Mouse (Mus musculus) cerebellum, adult 2 months (tissue): ENCODE data around the gene Abhd8. TPM values are rescaled to one million over a fixed set of nuclear protein-coding genes. Genes with fewer than 3 reads are reported as not detected.
A peak's percentile ranks its signal among the peaks of the same experiment; 100 is the strongest.

ENCODE experiments used
- DNase-seq, 2 experiments: peaks; one replicate each; pipeline ENCODE4 v3.0.0; 2021
- H3K27ac ChIP-seq: fragments of 200-500 bp; 2 replicates; pipeline ENCODE4 v1.5.1; 2012; ENCODE audit warnings: low read length, control low read depth, inconsistent platforms; ENCODE audit not compliant: insufficient read depth
- H3K27me3 ChIP-seq: fragments of 200-500 bp; 2 replicates; pipeline ENCODE4 v1.6.1; 2012; ENCODE audit warnings: inconsistent platforms, mild to moderate bottlenecking, low read length, moderate library complexity; ENCODE audit not compliant: control insufficient read depth, insufficient read depth
- H3K4me1 ChIP-seq: fragments of 200-500 bp; 2 replicates; pipeline ENCODE4 v1.6.1; 2011; ENCODE audit warnings: low read length; ENCODE audit not compliant: control insufficient read depth, insufficient read depth
- H3K4me3 ChIP-seq: fragments of 200-500 bp; replicated peaks from 2 replicates; pipeline ENCODE3; 2011; ENCODE audit warnings: mild to moderate bottlenecking, low read depth, low read length, control low read depth; ENCODE audit not compliant: insufficient read depth
- CTCF ChIP-seq: fragments of 200-500 bp; IDR thresholded peaks from 2 replicates; pipeline ENCODE4 v1.5.1; 2011; ENCODE audit warnings: low read depth, mild to moderate bottlenecking, control low read depth, low read length, moderate library complexity, borderline replicate concordance; ENCODE audit not compliant: insufficient read depth
- POLR2A ChIP-seq: fragments of 200-500 bp; IDR thresholded peaks from 2 replicates; pipeline ENCODE4 v1.6.1; 2011; ENCODE audit warnings: low read length, control low read depth, borderline replicate concordance; ENCODE audit not compliant: insufficient read depth
- WGBS: fragments of 180-500 bp; shearing (Covaris S2); methylation state at CpG from one replicate; pipeline ENCODE4 v1.1.7; 2018; 5-methylcytosine and 5-hydroxymethylcytosine counted together
- polyA plus RNA-seq: library from polyadenylated mRNA; depleted of rRNA; stranded (reverse); fragments of >200 nt; gene quantifications from 2 replicates; pipeline ENCODE4 v1.2.3, GENCODE M21; 2012

Gene Abhd8
- polyA plus RNA-seq, 1 experiment, result 392 TPM

DNA sequence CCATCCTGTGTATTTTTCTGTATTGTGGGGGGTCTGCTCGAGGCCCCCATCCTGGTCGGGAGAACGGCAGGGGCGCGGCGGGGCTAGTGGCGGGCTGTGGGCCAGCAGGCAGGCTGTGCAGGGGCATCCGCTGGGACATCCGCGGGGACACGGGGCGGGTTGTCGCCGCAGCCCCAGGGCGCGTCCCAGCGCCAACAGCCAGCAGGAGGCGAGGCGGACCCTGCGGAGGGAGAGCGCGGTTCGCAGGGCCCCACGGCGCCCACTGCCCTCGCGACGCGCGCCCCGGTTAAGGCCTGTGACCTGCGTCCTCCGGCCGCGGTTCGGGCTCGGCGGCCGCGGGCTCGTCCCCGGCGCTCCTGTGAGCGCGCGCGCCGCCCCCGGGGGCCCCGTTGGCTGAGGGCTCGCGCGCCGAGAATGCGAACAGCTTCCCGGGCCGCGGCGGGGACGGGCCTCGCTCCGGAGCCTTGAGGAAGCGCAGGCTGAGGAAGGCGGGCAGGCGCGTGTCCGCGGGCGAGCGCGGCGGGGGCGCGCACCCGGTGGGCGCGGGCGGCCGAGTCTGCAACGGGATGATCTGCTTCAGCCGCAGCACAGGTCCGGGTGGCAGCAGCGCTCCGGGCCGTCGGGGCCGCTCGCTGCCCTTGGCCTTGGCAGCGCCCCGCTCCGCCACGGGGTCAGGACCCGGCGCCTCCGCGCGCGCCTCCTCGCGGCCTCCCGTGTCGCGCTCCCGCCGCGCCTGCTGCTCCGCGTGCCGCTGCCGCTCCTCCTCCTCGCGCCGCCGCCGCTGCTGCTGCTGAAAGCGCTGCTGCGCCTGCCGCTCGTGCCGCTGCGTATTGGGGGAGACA, 12.9 kb upstream of the Abhd8 start:
- peaks cover 15% of the 10 kb centered on the region for H3K4me1 ChIP-seq
- DNase-seq, result peak; percentile 86 to 88
- H3K27me3 ChIP-seq, result no peaks in the 10 kb centered on the region
- peak overlapping the region; percentile 94 for H3K27ac ChIP-seq
- H3K4me3 ChIP-seq, result peak overlapping the region; percentile 64
- under 1% methylated on average over 104 of the region's 121 CpGs for WGBS
- peak; percentile 58 for TF ChIP-seq POLR2A
- TF ChIP-seq CTCF, result no peak

DNA sequence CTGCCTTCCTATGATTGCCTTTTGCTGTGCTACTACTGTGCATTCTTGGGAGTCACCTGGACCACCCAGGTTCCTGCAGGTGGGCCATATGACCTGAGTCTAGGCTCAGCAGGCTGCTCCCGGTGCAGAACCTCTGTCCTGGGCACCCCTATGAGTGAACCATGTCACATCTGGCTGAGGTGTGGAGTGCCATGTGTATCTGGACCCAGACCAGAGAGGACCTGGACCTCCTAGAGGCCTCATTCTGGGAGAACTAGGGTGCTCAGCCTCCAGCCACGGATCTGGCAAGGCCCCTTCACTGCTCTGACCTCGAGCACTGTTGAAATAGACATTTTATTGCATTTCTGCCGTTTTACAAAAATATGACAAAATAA, 12.2 kb upstream of the Abhd8 start:
- TF ChIP-seq CTCF, result no peak
- peak; percentile 4; the same call in 1 of the 2 replicates for TF ChIP-seq POLR2A
- Histone ChIP-seq H3K4me1 (peaks cover 19% of the 10 kb centered on the region), H3K4me3 (peak overlapping the region; percentile 60), H3K27ac (peak overlapping the region; percentile 94; the same call in 1 of the 2 replicates), H3K27me3 (no peaks in the 10 kb centered on the region)
- 9% methylated on average over 4 of the region's 4 CpGs for WGBS
- no peak for DNase-seq

DNA sequence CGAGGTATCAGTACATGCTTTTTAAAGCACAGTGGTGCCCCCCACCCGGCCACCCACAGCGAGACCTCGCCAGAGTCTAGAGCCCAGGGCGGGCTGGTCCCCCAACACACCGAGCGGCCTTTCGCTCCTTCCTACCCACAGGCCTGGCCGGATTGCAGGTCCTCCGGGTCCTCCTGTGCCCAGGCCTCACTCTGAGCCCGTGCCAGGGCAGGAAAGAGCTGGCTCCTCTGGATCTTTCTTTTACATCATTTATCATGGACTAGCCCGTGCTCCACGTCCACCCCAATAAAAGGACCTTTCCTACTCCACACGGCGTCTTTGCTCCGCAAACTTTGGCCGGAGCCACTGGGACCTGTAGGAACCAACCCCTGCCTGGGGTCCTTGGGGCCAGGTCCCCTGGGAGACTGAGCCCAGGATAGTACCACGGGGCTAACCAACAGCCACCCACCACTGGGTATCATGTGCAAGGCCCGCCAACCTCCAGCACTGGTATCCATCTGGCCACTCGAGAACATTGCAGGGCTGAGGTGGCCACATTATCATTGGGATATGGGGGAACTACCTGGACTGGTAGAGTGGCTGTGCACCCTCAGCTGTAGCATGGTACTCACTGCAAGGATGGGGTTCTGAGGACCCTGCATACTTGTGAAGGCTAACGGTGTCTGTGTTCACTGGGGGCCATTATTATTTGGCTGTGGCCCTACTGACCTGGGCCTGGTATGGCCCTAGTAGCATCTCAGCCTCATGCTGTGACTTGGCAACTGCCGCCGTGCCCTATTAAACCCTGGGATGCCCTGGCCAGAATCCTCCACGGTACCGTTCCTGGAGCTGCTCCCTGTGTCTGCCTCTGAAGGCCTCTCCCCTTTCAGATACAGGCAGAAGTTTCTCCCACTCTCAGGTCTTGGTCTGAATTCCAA, 11.6 kb upstream of the Abhd8 start:
- H3K27ac ChIP-seq, result peak overlapping the region; percentile 94
- WGBS, result 63% methylated on average over 25 of the region's 25 CpGs

DNA sequence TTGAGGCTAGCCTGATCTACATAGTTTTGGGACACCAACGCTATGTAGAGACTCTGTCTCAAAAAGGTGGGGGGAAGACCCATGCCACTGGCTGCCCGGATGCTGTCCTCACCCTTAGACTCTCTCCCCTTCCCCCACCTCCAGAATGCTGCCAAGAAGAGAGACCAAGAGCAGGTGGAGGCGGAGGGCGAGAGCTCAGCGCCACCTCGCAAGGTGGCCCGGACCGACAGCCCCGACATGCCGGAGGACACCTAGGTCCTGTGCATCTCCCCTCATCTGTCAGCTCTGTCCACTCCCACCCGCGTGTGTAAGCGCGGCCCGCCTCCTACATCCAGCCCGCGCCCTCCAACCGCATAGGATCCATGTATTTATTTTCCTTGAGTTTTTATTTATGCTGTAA, 10.9 kb upstream of the Abhd8 start:
- WGBS, result 82% methylated on average over 18 of the region's 18 CpGs

More for the DNA sequence above, 11.6 kb upstream of the Abhd8 start:
- TF ChIP-seq CTCF (no peak), POLR2A (peak; percentile 11; the same call in 1 of the 2 replicates)
- H3K27me3 ChIP-seq, result no peaks in the 10 kb centered on the region
- no peak overlapping the region for H3K4me3 ChIP-seq
- peaks cover 25% of the 10 kb centered on the region for H3K4me1 ChIP-seq
- DNase-seq, result peak; percentile 65 to 67

DNA sequence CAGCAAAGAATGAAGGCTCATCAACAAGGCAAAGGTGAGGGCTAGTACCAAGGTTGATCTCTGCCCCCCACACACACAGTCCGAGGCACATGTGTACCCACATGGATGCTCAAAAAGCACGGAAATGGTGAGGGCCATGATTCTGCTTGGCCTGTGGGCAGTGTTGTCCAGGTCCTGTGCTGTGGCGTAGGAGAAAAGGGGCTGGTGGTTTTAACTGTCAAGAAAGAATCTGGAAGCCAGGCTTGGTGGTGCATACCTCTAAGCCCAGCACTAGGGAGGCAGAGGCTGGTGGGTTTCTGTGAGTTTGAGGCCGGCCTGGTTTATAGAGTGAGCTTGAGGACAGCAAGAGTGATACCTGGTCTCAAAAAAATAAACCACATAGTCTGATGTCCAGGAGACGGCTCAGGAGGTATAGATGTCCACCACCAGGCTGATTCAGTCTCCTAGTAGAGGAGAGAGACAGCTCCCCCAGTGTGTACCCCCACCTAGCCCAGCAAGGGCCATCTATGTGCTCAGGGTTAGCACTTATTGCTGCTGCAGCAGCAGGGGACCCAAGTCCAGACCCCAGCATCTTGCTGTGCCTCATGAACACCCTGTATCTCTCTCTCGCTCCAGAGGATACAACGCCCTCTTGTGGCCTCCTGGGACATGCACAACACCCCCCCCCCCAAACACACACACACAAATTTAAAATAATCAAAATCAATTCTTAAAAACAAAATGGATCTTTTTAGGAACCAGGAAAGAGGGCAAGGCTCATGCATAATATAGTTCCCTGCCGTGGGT, 9.3 kb upstream of the Abhd8 start:
- H3K27ac ChIP-seq, result no peak overlapping the region
- no peaks in the 10 kb centered on the region for H3K27me3 ChIP-seq
- 76% methylated on average over 8 of the region's 8 CpGs for WGBS
- no peak for DNase-seq
- no peak overlapping the region for H3K4me3 ChIP-seq
- H3K4me1 ChIP-seq, result peaks cover 30% of the 10 kb centered on the region
- TF ChIP-seq POLR2A, result no peak
- TF ChIP-seq CTCF, result peak; percentile 29; the same call in 1 of the 2 replicates

More for the DNA sequence above, 10.9 kb upstream of the Abhd8 start:
- no peak overlapping the region for H3K27ac ChIP-seq
- H3K27me3 ChIP-seq, result no peaks in the 10 kb centered on the region
- TF ChIP-seq POLR2A, result no peak
- TF ChIP-seq CTCF, result no peak
- H3K4me3 ChIP-seq, result no peak overlapping the region
- no peak for DNase-seq
- H3K4me1 ChIP-seq, result peaks cover 30% of the 10 kb centered on the region

DNA sequence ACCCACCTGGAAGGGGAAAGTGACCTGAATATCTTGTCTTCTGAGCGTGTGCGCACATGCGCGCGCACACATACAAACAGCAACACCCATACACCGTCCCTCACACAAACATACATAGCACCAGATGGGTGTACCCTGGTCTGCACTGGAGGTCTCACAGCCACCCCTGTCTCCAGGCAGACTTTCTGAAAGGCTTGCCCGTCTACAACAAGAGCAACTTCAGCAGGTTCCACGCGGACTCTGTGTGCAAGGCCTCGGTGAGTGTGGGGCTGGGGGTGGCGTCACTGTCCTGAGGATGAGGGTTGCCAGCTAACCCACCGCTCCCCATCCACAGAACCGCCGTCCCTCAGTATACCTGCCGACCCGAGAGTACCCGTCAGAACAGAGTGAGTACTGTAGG, 8.4 kb upstream of the Abhd8 start:
- Histone ChIP-seq H3K27ac (no peak overlapping the region), H3K4me3 (no peak overlapping the region), H3K27me3 (no peaks in the 10 kb centered on the region), H3K4me1 (peaks cover 24% of the 10 kb centered on the region)
- TF ChIP-seq CTCF, result no peak
- TF ChIP-seq POLR2A, result no peak
- 92% methylated on average over 17 of the region's 17 CpGs for WGBS
- peak in 1 of 2 experiments; percentile 12 for DNase-seq

DNA sequence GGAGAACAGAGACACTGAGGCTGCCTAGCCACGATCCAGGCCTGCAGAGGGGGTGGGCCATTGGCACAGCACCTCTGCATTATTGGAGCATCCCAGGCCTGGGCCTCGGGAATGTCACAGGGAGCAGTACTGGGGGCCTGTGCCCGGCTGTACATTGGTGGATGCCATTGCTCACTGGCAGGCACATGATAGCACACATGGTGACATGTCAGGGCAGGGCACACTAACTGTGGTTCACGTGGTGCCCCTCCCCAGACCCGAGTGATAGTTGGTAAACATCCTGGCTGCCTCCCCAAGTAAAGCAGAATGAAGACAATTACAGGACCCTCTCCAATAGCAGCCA, 7.4 kb upstream of the Abhd8 start:
- TF ChIP-seq POLR2A, result no peak
- TF ChIP-seq CTCF, result no peak
- 40% methylated on average over 5 of the region's 5 CpGs for WGBS
- DNase-seq, result peak in 1 of 2 experiments; percentile 7
- H3K27ac ChIP-seq, result no peak overlapping the region
- no peaks in the 10 kb centered on the region for H3K27me3 ChIP-seq
- H3K4me3 ChIP-seq, result no peak overlapping the region
- H3K4me1 ChIP-seq, result peaks cover 24% of the 10 kb centered on the region
